Mouse (Mus musculus): ENCODE measurements around the gene Jade3.
A peak's percentile ranks its signal among the peaks of the same experiment; 100 is the strongest.
"Not testable (repeated sequence)": the region's sequence is repeated elsewhere in the genome, so short reads cannot be mapped to it uniquely, and the experiment has no call there.

The Jade3 gene

GRCm38 (mm10) chrX:20425140-20425838 lies at the start of gene Jade3:
Gene Jade3 (plus strand): TSS chrX:20425688.
- DNase-seq (ENCODE audit: low read depth): peak; percentile 65

GRCm38 (mm10) chrX:20379347-20380014 lies 46.0 kb upstream of the Jade3 start:
- no peak for DNase-seq (ENCODE audit: low read depth)

- no peak for DNase-seq (ENCODE audit: low read depth)
These were observed 43.2 kb upstream of the Jade3 start for GRCm38 (mm10) chrX:20382260-20382659.

GRCm38 (mm10) chrX:20387006-20387405 lies 38.5 kb upstream of the Jade3 start:
- DNase-seq (ENCODE audit: low read depth): no peak

- DNase-seq (ENCODE audit: low read depth): not testable (repeated sequence)
These were observed 33.5 kb upstream of the Jade3 start for GRCm38 (mm10) chrX:20391964-20392363.

- no peak for DNase-seq (ENCODE audit: low read depth)
These were observed 32.5 kb upstream of the Jade3 start for GRCm38 (mm10) chrX:20392942-20393341.

- DNase-seq (ENCODE audit: low read depth): no peak
These were observed 21.4 kb upstream of the Jade3 start for GRCm38 (mm10) chrX:20404068-20404467.

GRCm38 (mm10) chrX:20406909-20407308 lies 18.6 kb upstream of the Jade3 start:
- no peak for DNase-seq (ENCODE audit: low read depth)

GRCm38 (mm10) chrX:20407676-20408075 lies 17.8 kb upstream of the Jade3 start:
- DNase-seq (ENCODE audit: low read depth): no peak

- no peak for DNase-seq (ENCODE audit: low read depth)
These were observed 14.1 kb upstream of the Jade3 start for GRCm38 (mm10) chrX:20411382-20411781.

GRCm38 (mm10) chrX:20412221-20412620 lies 13.3 kb upstream of the Jade3 start:
- no peak for DNase-seq (ENCODE audit: low read depth)

- DNase-seq (ENCODE audit: low read depth): no peak
These were observed 10.4 kb upstream of the Jade3 start for GRCm38 (mm10) chrX:20414885-20415622.

- DNase-seq (ENCODE audit: low read depth): no peak
These were observed 7.0 kb upstream of the Jade3 start for GRCm38 (mm10) chrX:20418461-20418860.

GRCm38 (mm10) chrX:20419536-20419935 lies 6.0 kb upstream of the Jade3 start:
- no peak for DNase-seq (ENCODE audit: low read depth)

GRCm38 (mm10) chrX:20425839-20426449 lies 456 bp downstream of the Jade3 start:
- DNase-seq (ENCODE audit: low read depth): peak; percentile 20

- DNase-seq (ENCODE audit: low read depth): no peak
These were observed 57.7 kb downstream of the Jade3 start for GRCm38 (mm10) chrX:20483213-20483612.

GRCm38 (mm10) chrX:20497682-20498081 lies 72.2 kb downstream of the Jade3 start:
- no peak for DNase-seq (ENCODE audit: low read depth)

- DNase-seq (ENCODE audit: low read depth): no peak
These were observed 94.9 kb downstream of the Jade3 start for GRCm38 (mm10) chrX:20520290-20520939.

GRCm38 (mm10) chrX:20521578-20521977 lies 96.1 kb downstream of the Jade3 start:
- DNase-seq (ENCODE audit: low read depth): no peak

GRCm38 (mm10) chrX:20532621-20533020 lies 107.1 kb downstream of the Jade3 start:
- no peak for DNase-seq (ENCODE audit: low read depth)

- DNase-seq (ENCODE audit: low read depth): no peak
These were observed 118.4 kb downstream of the Jade3 start for GRCm38 (mm10) chrX:20543867-20544266.

- DNase-seq (ENCODE audit: low read depth): no peak
These were observed 122.1 kb downstream of the Jade3 start for GRCm38 (mm10) chrX:20547609-20548008.
